Mouse (Mus musculus) megakaryocyte, embryonic 14.5 days (primary cell): ENCODE measurements around the gene Ctnna3.

Experiments
- FLI1 ChIP-seq: IDR thresholded peaks from 2 replicates; pipeline ENCODE4 v1.6.1; 2012; ENCODE audit warnings: low read length, inconsistent platforms, mixed read lengths
- GATA1 ChIP-seq: IDR thresholded peaks from 3 replicates; pipeline ENCODE4 v1.6.1; 2012; ENCODE audit warnings: mixed read lengths, low read length, inconsistent platforms, borderline replicate concordance

DNA sequence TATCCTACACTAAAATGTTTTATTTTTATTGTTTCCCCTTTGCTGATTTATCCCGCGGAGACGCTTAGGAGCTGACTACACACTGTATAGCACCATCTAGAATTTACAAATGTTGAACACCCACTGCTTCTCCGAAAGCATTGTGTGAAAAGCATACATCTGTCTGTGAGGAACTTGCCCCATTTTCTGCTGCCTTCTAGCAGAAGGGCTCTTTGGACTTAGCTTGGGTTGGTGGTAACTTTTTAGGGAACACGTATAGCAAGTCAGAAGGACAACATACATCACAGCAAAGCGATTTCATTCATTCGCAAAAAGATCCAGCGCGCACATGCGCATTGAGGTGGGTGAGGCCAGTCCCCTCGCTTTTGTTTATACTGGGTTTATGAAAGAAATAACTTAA, 685.3 kb downstream of the Ctnna3 start:
- TF ChIP-seq GATA1 (no peak), FLI1 (no peak)
